Mouse (Mus musculus): ENCODE measurements around the gene Ago4. TPM values are rescaled to one million over a fixed set of nuclear protein-coding genes. Genes with fewer than 3 reads are reported as not detected.

Ago4 gene
- polyA plus RNA-seq, 2 experiments: 2.8 to 3.3 TPM

- Histone ChIP-seq H3K4me2 (replicated peaks; ENCODE audit: low read depth, low read length, severe bottlenecking) (no peak overlapping the region), H3K9ac (ENCODE audit: low read depth, low read length, severe bottlenecking) (no peak overlapping the region), H3K4me1 (ENCODE audit: control insufficient read depth, insufficient read depth, low read length) (no peaks in the 10 kb centered on the region), H3K4me3 (replicated peaks; ENCODE audit: low read length) (no peak overlapping the region), H3K27me3 (ENCODE audit: control insufficient read depth, insufficient read depth, low read length) (no peaks in the 10 kb centered on the region), H3K27ac (replicated peaks; ENCODE audit: low read depth, low read length) (no peak overlapping the region), H3K9me3 (ENCODE audit: control insufficient read depth, low read length) (no peaks in the 10 kb centered on the region), H3K36me3 (ENCODE audit: control insufficient read depth, insufficient read depth, low read length) (peaks cover 2% of the 10 kb centered on the region; the same call in 1 of the 2 replicates)
- TF ChIP-seq POLR2A (IDR thresholded peaks at IDR 0.05; ENCODE audit: borderline replicate concordance, extremely low read depth, insufficient read depth, insufficient read length): no peak
- no peak for ATAC-seq (ENCODE audit: low FRiP score, low read depth)
- no peak for DNase-seq (ENCODE audit: low spot score)
- WGBS: 80% methylated on average over 3 of the region's 3 CpGs
Measured at GRCm38 (mm10) chr4:126526164-126526563, 7.1 kb downstream of the Ago4 start.

- 71% methylated on average over 6 of the region's 6 CpGs for WGBS
- Histone ChIP-seq H3K4me2 (replicated peaks; ENCODE audit: low read depth, low read length, severe bottlenecking) (no peak overlapping the region), H3K27ac (replicated peaks; ENCODE audit: low read depth, low read length) (no peak overlapping the region), H3K9me3 (ENCODE audit: control insufficient read depth, low read length) (no peaks in the 10 kb centered on the region), H3K4me1 (ENCODE audit: control insufficient read depth, insufficient read depth, low read length) (no peaks in the 10 kb centered on the region), H3K27me3 (ENCODE audit: control insufficient read depth, insufficient read depth, low read length) (no peaks in the 10 kb centered on the region), H3K4me3 (replicated peaks; ENCODE audit: low read length) (no peak overlapping the region), H3K9ac (ENCODE audit: low read depth, low read length, severe bottlenecking) (no peak overlapping the region), H3K36me3 (ENCODE audit: control insufficient read depth, insufficient read depth, low read length) (peaks cover 20% of the 10 kb centered on the region)
- no peak for ATAC-seq (ENCODE audit: low FRiP score, low read depth)
- no peak for TF ChIP-seq POLR2A (IDR thresholded peaks at IDR 0.05; ENCODE audit: borderline replicate concordance, extremely low read depth, insufficient read depth, insufficient read length)
- DNase-seq (ENCODE audit: low spot score): no peak
Measured at GRCm38 (mm10) chr4:126512308-126513066, 20.8 kb downstream of the Ago4 start.

GRCm38 (mm10) chr4:126511013-126511412 is 22.3 kb downstream of the Ago4 start:
- no peaks in the 10 kb centered on the region for H3K9me3 ChIP-seq (ENCODE audit: control insufficient read depth, low read length)
- no peak overlapping the region for H3K4me2 ChIP-seq (replicated peaks; ENCODE audit: low read depth, low read length, severe bottlenecking)
- DNase-seq (ENCODE audit: low spot score) (no peak), ATAC-seq (ENCODE audit: low FRiP score, low read depth) (no peak)
- H3K36me3 ChIP-seq (ENCODE audit: control insufficient read depth, insufficient read depth, low read length): peaks cover 24% of the 10 kb centered on the region
- H3K27ac ChIP-seq (replicated peaks; ENCODE audit: low read depth, low read length): no peak overlapping the region
- 86% methylated on average over 5 of the region's 5 CpGs for WGBS
- no peak for TF ChIP-seq POLR2A (IDR thresholded peaks at IDR 0.05; ENCODE audit: borderline replicate concordance, extremely low read depth, insufficient read depth, insufficient read length)
- H3K9ac ChIP-seq (ENCODE audit: low read depth, low read length, severe bottlenecking): no peak overlapping the region
- H3K4me3 ChIP-seq (replicated peaks; ENCODE audit: low read length): no peak overlapping the region
- H3K4me1 ChIP-seq (ENCODE audit: control insufficient read depth, insufficient read depth, low read length): no peaks in the 10 kb centered on the region
- no peaks in the 10 kb centered on the region for H3K27me3 ChIP-seq (ENCODE audit: control insufficient read depth, insufficient read depth, low read length)

DNA sequence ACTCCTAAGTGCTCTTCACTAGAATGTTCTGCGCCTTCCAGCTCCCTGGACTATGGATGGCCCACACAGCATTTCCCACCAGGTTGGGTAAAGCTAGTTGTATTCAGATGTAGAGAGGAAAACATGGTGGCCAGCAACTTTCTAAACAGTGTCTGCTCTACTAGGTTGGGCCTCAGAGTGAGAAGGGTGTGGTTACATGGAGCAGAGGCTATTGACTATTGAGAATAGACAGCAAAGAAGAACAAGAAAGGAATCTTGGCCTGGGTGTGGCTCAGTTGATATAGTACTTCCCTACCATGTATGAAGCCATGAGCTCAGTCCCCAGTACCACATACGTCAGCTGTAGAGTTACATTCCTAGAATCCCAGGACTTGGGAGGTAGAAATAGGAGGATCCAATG is 24.2 kb downstream of the Ago4 start:
- Histone ChIP-seq H3K4me1 (ENCODE audit: control insufficient read depth, insufficient read depth, low read length) (no peaks in the 10 kb centered on the region), H3K4me3 (replicated peaks; ENCODE audit: low read length) (no peak overlapping the region), H3K9ac (ENCODE audit: low read depth, low read length, severe bottlenecking) (no peak overlapping the region), H3K4me2 (replicated peaks; ENCODE audit: low read depth, low read length, severe bottlenecking) (no peak overlapping the region), H3K27ac (replicated peaks; ENCODE audit: low read depth, low read length) (no peak overlapping the region), H3K9me3 (ENCODE audit: control insufficient read depth, low read length) (no peaks in the 10 kb centered on the region), H3K36me3 (ENCODE audit: control insufficient read depth, insufficient read depth, low read length) (peaks cover 24% of the 10 kb centered on the region), H3K27me3 (ENCODE audit: control insufficient read depth, insufficient read depth, low read length) (no peaks in the 10 kb centered on the region)
- DNase-seq (ENCODE audit: low spot score) (no peak), ATAC-seq (ENCODE audit: low FRiP score, low read depth) (no peak)
- WGBS: 87% methylated on average over 2 of the region's 2 CpGs
- TF ChIP-seq POLR2A (IDR thresholded peaks at IDR 0.05; ENCODE audit: borderline replicate concordance, extremely low read depth, insufficient read depth, insufficient read length): no peak

GRCm38 (mm10) chr4:126508110-126508899 is 25.0 kb downstream of the Ago4 start:
- no peak overlapping the region for H3K4me3 ChIP-seq (replicated peaks; ENCODE audit: low read length)
- no peak overlapping the region for H3K27ac ChIP-seq (replicated peaks; ENCODE audit: low read depth, low read length)
- H3K4me2 ChIP-seq (replicated peaks; ENCODE audit: low read depth, low read length, severe bottlenecking): no peak overlapping the region
- no peaks in the 10 kb centered on the region for H3K27me3 ChIP-seq (ENCODE audit: control insufficient read depth, insufficient read depth, low read length)
- H3K9ac ChIP-seq (ENCODE audit: low read depth, low read length, severe bottlenecking): no peak overlapping the region
- no peaks in the 10 kb centered on the region for H3K4me1 ChIP-seq (ENCODE audit: control insufficient read depth, insufficient read depth, low read length)
- DNase-seq (ENCODE audit: low spot score) (no peak), ATAC-seq (ENCODE audit: low FRiP score, low read depth) (no peak)
- H3K36me3 ChIP-seq (ENCODE audit: control insufficient read depth, insufficient read depth, low read length): peaks cover 24% of the 10 kb centered on the region
- 56% methylated on average over 14 of the region's 14 CpGs for WGBS
- no peak for TF ChIP-seq POLR2A (IDR thresholded peaks at IDR 0.05; ENCODE audit: borderline replicate concordance, extremely low read depth, insufficient read depth, insufficient read length)
- no peaks in the 10 kb centered on the region for H3K9me3 ChIP-seq (ENCODE audit: control insufficient read depth, low read length)
